Mouse (Mus musculus) heart, adult 2 months (tissue): ENCODE results near the gene Gm20388.

Source experiments
- CTCF ChIP-seq: fragments of 200-600 bp; IDR thresholded peaks from 2 replicates; pipeline ENCODE4 v1.8.1; 2022; ENCODE audit warnings: antibody characterized with exemption, mild to moderate bottlenecking, moderate library complexity
- POLR2A ChIP-seq: fragments of 200-500 bp; IDR thresholded peaks from 2 replicates; pipeline ENCODE4 v1.6.1; 2011; ENCODE audit warnings: mild to moderate bottlenecking, low read depth, low read length, control low read depth; ENCODE audit not compliant: insufficient read depth

GRCm38 (mm10) chr8:122918438-122919107 lies 3007.9 kb downstream of the Gm20388 start:
- TF ChIP-seq CTCF: no peak
- TF ChIP-seq POLR2A: no peak
